Mouse (Mus musculus) intestine, embryonic 16.5 days (tissue): ENCODE data around the gene Carns1. TPM values are rescaled to one million over a fixed set of nuclear protein-coding genes. Genes with fewer than 3 reads are reported as not detected.
A peak's percentile ranks its signal among the peaks of the same experiment; 100 is the strongest.

Source experiments
- ATAC-seq: fragments of 200-750 bp; cut with Nextera tagmentation; 2 replicates; pipeline ENCODE4 v1.8.0; 2017; ENCODE audit warnings: moderate TSS enrichment, moderate library complexity
- H3K27ac ChIP-seq: fragments of 300-500 bp; sonication (generic); 2 replicates; pipeline ENCODE4 v1.5.1; 2014; ENCODE audit warnings: mild to moderate bottlenecking, low read length
- H3K27me3 ChIP-seq: fragments of 300-500 bp; sonication (generic); replicated peaks from 2 replicates; pipeline ENCODE4 v1.6.1; 2014; ENCODE audit warnings: low read length, control low read depth, mixed read lengths; ENCODE audit not compliant: control insufficient read depth, insufficient read depth
- H3K36me3 ChIP-seq: fragments of 300-500 bp; sonication (generic); 2 replicates; pipeline ENCODE4 v1.6.1; 2014; ENCODE audit warnings: low read length, control low read depth; ENCODE audit not compliant: control insufficient read depth, insufficient read depth
- H3K4me1 ChIP-seq: fragments of 300-500 bp; sonication (generic); 2 replicates; pipeline ENCODE4 v1.6.1; 2014; ENCODE audit warnings: low read length, control low read depth, mixed read lengths; ENCODE audit not compliant: control insufficient read depth, insufficient read depth
- H3K4me2 ChIP-seq: fragments of 300-500 bp; sonication (generic); 2 replicates; pipeline ENCODE4 v1.6.1; 2014; ENCODE audit warnings: low read depth, low read length, control low read depth
- H3K4me3 ChIP-seq: fragments of 300-500 bp; sonication (generic); 2 replicates; pipeline ENCODE4 v1.5.1; 2014; ENCODE audit warnings: mild to moderate bottlenecking, low read length
- H3K9ac ChIP-seq: fragments of 300-500 bp; sonication (generic); 2 replicates; pipeline ENCODE4 v1.6.1; 2014; ENCODE audit warnings: low read depth, low read length
- H3K9me3 ChIP-seq: fragments of 300-500 bp; sonication (generic); 2 replicates; pipeline ENCODE4 v1.6.1; 2016; ENCODE audit warnings: low read length, control low read depth; ENCODE audit not compliant: control insufficient read depth
- WGBS: fragments of 180-500 bp; shearing (Covaris S2); extraction: QIAGEN DNeasy Blood & Tissue Kit; methylation state at CpG from one replicate; pipeline ENCODE4 v1.1.7; 2014; 5-methylcytosine and 5-hydroxymethylcytosine counted together
- polyA plus RNA-seq: library from polyadenylated mRNA; unstranded; fragments of >200 nt; fragmentation: Nextera tagmentation; extraction: Ambion mirVana; gene quantifications from 2 replicates; pipeline ENCODE4 v1.2.1, GENCODE M21; 2015

The Carns1 gene
- polyA plus RNA-seq, result 1.3 and 1.4 TPM in 2 replicates

- 5% methylated on average over 11 of the region's 11 CpGs for WGBS
- peak within 1 kb of the TSS; percentile 48 for H3K9ac ChIP-seq
- H3K27ac ChIP-seq, result no peak within 1 kb of the TSS
- H3K36me3 ChIP-seq, result no peaks in the 10 kb centered on the region
- peaks cover 15% of the 10 kb centered on the region for H3K4me1 ChIP-seq
- peak within 1 kb of the TSS; percentile 3; the same call in 1 of the 2 replicates for H3K4me3 ChIP-seq
- no peaks in the 10 kb centered on the region for H3K9me3 ChIP-seq
- no peaks in the 10 kb centered on the region for H3K27me3 ChIP-seq
- peak; percentile 84 for ATAC-seq
- H3K4me2 ChIP-seq, result peak within 1 kb of the TSS; percentile 55
Observed at GRCm38 (mm10) chr19:4175368-4175947, at the start of gene Carns1. Gene Carns1 (minus strand): TSS chr19:4175479.

DNA sequence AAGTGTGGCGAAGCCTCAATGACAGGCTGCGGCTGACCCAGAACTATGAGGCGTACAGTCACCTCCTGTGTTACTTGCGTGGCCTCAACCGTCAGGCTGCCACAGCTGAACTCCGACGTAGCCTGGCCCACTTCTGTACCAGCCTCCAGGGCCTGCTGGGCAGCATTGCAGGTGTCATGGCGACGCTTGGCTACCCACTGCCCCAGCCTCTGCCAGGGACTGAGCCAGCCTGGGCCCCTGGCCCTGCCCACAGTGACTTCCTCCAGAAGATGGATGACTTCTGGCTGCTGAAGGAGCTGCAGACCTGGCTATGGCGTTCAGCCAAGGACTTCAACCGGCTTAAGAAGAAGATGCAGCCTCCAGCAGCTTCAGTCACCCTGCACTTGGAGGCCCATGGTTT lies 46.9 kb upstream of the Carns1 start:
- peak overlapping the region; percentile 54; the same call in 1 of the 2 replicates for H3K4me2 ChIP-seq
- H3K27ac ChIP-seq, result peak overlapping the region; percentile 40; the same call in 1 of the 2 replicates
- peaks cover 56% of the 10 kb centered on the region for H3K4me1 ChIP-seq
- H3K36me3 ChIP-seq, result no peaks in the 10 kb centered on the region
- ATAC-seq, result no peak
- no peaks in the 10 kb centered on the region for H3K9me3 ChIP-seq
- peak overlapping the region; percentile 32 for H3K9ac ChIP-seq
- H3K27me3 ChIP-seq, result no peaks in the 10 kb centered on the region
- 68% methylated on average over 11 of the region's 11 CpGs for WGBS
- H3K4me3 ChIP-seq, result no peak overlapping the region

GRCm38 (mm10) chr19:4220957-4221743 lies 45.9 kb upstream of the Carns1 start:
- peak overlapping the region; percentile 53 for H3K9ac ChIP-seq
- WGBS, result 28% methylated on average over 14 of the region's 14 CpGs

GRCm38 (mm10) chr19:4220416-4220815 lies 45.1 kb upstream of the Carns1 start:
- Histone ChIP-seq H3K27ac (peak overlapping the region; percentile 79), H3K27me3 (no peaks in the 10 kb centered on the region), H3K4me3 (peak overlapping the region; percentile 33), H3K9ac (peak overlapping the region; percentile 53), H3K36me3 (no peaks in the 10 kb centered on the region), H3K4me1 (peaks cover 69% of the 10 kb centered on the region), H3K9me3 (no peaks in the 10 kb centered on the region), H3K4me2 (peak overlapping the region; percentile 54)
- 20% methylated on average over 4 of the region's 4 CpGs for WGBS
- peak; percentile 45 for ATAC-seq

More at GRCm38 (mm10) chr19:4220957-4221743, 45.9 kb upstream of the Carns1 start:
- peak overlapping the region; percentile 79 for H3K27ac ChIP-seq
- H3K4me1 ChIP-seq, result peaks cover 66% of the 10 kb centered on the region
- peak; percentile 82 for ATAC-seq
- H3K9me3 ChIP-seq, result no peaks in the 10 kb centered on the region
- no peaks in the 10 kb centered on the region for H3K36me3 ChIP-seq
- peak overlapping the region; percentile 33 for H3K4me3 ChIP-seq
- H3K4me2 ChIP-seq, result peak overlapping the region; percentile 54
- H3K27me3 ChIP-seq, result no peaks in the 10 kb centered on the region

GRCm38 (mm10) chr19:4219943-4220342 lies 44.7 kb upstream of the Carns1 start:
- 79% methylated on average over 6 of the region's 6 CpGs for WGBS
- no peak for ATAC-seq
- Histone ChIP-seq H3K27ac (peak overlapping the region; percentile 79), H3K4me2 (peak overlapping the region; percentile 54; the same call in 1 of the 2 replicates), H3K4me3 (no peak overlapping the region), H3K9ac (peak overlapping the region; percentile 53), H3K27me3 (no peaks in the 10 kb centered on the region), H3K4me1 (peaks cover 71% of the 10 kb centered on the region), H3K36me3 (no peaks in the 10 kb centered on the region), H3K9me3 (no peaks in the 10 kb centered on the region)

- Histone ChIP-seq H3K9ac (no peak overlapping the region), H3K9me3 (no peaks in the 10 kb centered on the region), H3K27ac (no peak overlapping the region), H3K27me3 (no peaks in the 10 kb centered on the region), H3K4me2 (no peak overlapping the region), H3K4me3 (no peak overlapping the region), H3K4me1 (peaks cover 74% of the 10 kb centered on the region), H3K36me3 (no peaks in the 10 kb centered on the region)
- ATAC-seq, result no peak
- 93% methylated on average over 1 of the region's 1 CpGs for WGBS
Observed at GRCm38 (mm10) chr19:4218784-4219183, 43.5 kb upstream of the Carns1 start.

GRCm38 (mm10) chr19:4218293-4218692 lies 43.0 kb upstream of the Carns1 start:
- no peak for ATAC-seq
- no peaks in the 10 kb centered on the region for H3K27me3 ChIP-seq
- H3K4me3 ChIP-seq, result no peak overlapping the region
- H3K36me3 ChIP-seq, result no peaks in the 10 kb centered on the region
- no peaks in the 10 kb centered on the region for H3K9me3 ChIP-seq
- H3K4me1 ChIP-seq, result peaks cover 79% of the 10 kb centered on the region
- no peak overlapping the region for H3K4me2 ChIP-seq
- H3K27ac ChIP-seq, result peak overlapping the region; percentile 62
- WGBS, result 72% methylated on average over 11 of the region's 11 CpGs
- H3K9ac ChIP-seq, result no peak overlapping the region

DNA sequence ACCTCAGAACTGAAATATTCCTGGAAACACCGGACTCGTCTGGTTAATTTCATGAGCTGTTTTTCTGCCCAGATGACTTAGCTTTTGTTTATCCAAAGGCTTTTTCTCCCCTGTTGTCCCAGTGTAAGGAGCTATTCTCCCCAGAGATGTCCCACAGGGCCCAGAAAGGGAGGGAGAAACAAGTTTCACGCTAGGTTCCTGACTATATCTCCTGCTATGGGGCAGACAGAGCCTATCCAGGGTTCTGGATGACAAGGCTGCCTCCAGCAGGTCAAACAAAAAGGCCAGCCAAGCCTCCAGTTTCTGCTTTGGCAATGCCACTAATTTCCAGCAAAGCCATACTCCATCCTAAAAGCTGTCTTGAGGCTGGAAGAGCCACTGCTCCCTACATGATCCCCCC lies 42.6 kb upstream of the Carns1 start:
- Histone ChIP-seq H3K4me1 (peaks cover 80% of the 10 kb centered on the region), H3K36me3 (no peaks in the 10 kb centered on the region), H3K9me3 (no peaks in the 10 kb centered on the region), H3K27ac (peak overlapping the region; percentile 62), H3K9ac (no peak overlapping the region), H3K4me3 (no peak overlapping the region), H3K4me2 (peak overlapping the region; percentile 96; the same call in 1 of the 2 replicates), H3K27me3 (no peaks in the 10 kb centered on the region)
- 35% methylated on average over 3 of the region's 3 CpGs for WGBS
- ATAC-seq, result no peak

- Histone ChIP-seq H3K27me3 (no peaks in the 10 kb centered on the region), H3K4me2 (peak overlapping the region; percentile 96; the same call in 1 of the 2 replicates), H3K36me3 (no peaks in the 10 kb centered on the region), H3K4me1 (peaks cover 80% of the 10 kb centered on the region), H3K27ac (peak overlapping the region; percentile 62), H3K4me3 (peak overlapping the region; percentile 87), H3K9ac (peak overlapping the region; percentile 48), H3K9me3 (no peaks in the 10 kb centered on the region)
- 15% methylated on average over 5 of the region's 5 CpGs for WGBS
- peak; percentile 30 for ATAC-seq
Observed at GRCm38 (mm10) chr19:4217140-4217539, 41.9 kb upstream of the Carns1 start.
